Mouse (Mus musculus) MEL (cell line): ENCODE measurements around the gene Lrfn1.

ENCODE experiments used
- EP300 ChIP-seq, 2 experiments: IDR thresholded peaks; 2 replicates each; pipeline ENCODE4 v1.6.1; 2011; ENCODE audit warnings: improper control_type of control experiment in 2 of 2, low read length in 2 of 2, low read depth in 1 of 2, mild to moderate bottlenecking in 1 of 2
- HCFC1 ChIP-seq: IDR thresholded peaks from 2 replicates; pipeline ENCODE4 v1.6.1; 2012; ENCODE audit warnings: low read depth, mild to moderate bottlenecking, inconsistent platforms, low read length, improper control_type of control experiment, moderate library complexity
- MAZ ChIP-seq: IDR thresholded peaks from 2 replicates; pipeline ENCODE4 v1.6.1; 2012; ENCODE audit warnings: low read depth, mild to moderate bottlenecking, inconsistent platforms, low read length, improper control_type of control experiment
- POLR2AphosphoS2 ChIP-seq: IDR thresholded peaks from 2 replicates; pipeline ENCODE4 v1.6.1; 2011; ENCODE audit warnings: low read length, improper control_type of control experiment
- ZNF384 ChIP-seq: IDR thresholded peaks from 2 replicates; pipeline ENCODE4 v1.6.1; 2012; ENCODE audit warnings: low read depth, mild to moderate bottlenecking, inconsistent platforms, low read length, improper control_type of control experiment

- TF ChIP-seq HCFC1, result 0 out of 2 replicates have a peak, but pooled peaks have one; percentile 24
- no peak for TF ChIP-seq ZNF384
- TF ChIP-seq EP300 (IDR thresholded peaks at IDR 0.05; ENCODE audit: low read depth in 1 of 2, low read length in 2 of 2), result no peak
- no peak for TF ChIP-seq POLR2AphosphoS2
- no peak for TF ChIP-seq MAZ
These were observed 16.0 kb upstream of the Lrfn1 start for GRCm38 (mm10) chr7:28435660-28436259.
